Comparison of ENCODE assay signal across 9 mouse cellular contexts in the genomic region with DNA sequence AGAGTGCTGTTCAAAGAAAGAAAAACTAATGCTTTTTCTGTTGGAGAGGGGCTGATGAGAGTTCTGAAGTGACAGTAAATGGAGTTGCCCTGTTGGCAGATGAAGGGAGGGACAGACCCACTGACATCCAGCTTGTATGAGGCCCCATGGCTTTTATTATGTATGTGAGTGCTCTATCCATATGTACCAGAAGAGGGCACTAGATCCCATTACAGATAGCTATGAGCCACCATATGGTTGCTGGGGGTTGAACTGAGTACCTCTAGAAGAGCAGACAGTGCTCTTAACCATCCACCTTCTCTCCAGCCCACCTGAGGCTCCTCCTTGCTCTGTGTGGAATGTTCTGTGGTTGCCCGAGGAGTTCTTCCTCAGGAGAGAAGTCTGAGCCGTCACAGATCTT. TPM values are rescaled to one million over a fixed set of nuclear protein-coding genes. Genes with fewer than 3 reads are reported as not detected.
DNase-seq lines count a peak whose midpoint lies in the region; ATAC-seq and TF ChIP-seq lines count a peak whose summit lies in the region.
"Had no signal": no experiment of that assay in that cellular context is flagged by ENCODE, and none has a peak within 500 bp of the region (broad histone marks: within the 10 kb centered on the region; RNA-seq: fewer than 3 reads in every experiment).

No protein-coding gene starts in this region.

- peak; percentile 70 for TF ChIP-seq CTCF in gastrocnemius, adult 2 months (IDR thresholded peaks at IDR 0.05)

- no peak overlapping the region for H3K27ac ChIP-seq in gastrocnemius, adult 2 months
- H3K27ac ChIP-seq in stomach, embryonic 16.5 days (ENCODE audit: low read length), result no peak overlapping the region
- H3K27ac ChIP-seq: stomach, embryonic 15.5 days had no signal

- no peak overlapping the region for H3K9ac ChIP-seq in stomach, embryonic 16.5 days (ENCODE audit: low read length)
- H3K9ac ChIP-seq: stomach, embryonic 15.5 days had no signal

- no peak overlapping the region for H3K4me2 ChIP-seq in stomach, embryonic 16.5 days (ENCODE audit: low read depth, low read length)
- H3K4me2 ChIP-seq: stomach, embryonic 15.5 days had no signal

- no peaks in the 10 kb centered on the region for H3K4me1 ChIP-seq in stomach, embryonic 16.5 days (ENCODE audit: control insufficient read depth, insufficient read depth, low read length)
- H3K4me1 ChIP-seq: stomach, embryonic 15.5 days had no signal

- 0 out of 2 replicates have a peak, but pooled peaks cover 2% of the 10 kb centered on the region for H3K36me3 ChIP-seq in stomach, embryonic 16.5 days (ENCODE audit: control insufficient read depth, insufficient read depth, low read length)

- intact Hi-C loops in gastrocnemius, adult 2 months (cut with DNase I), result no loop called here
- intact Hi-C loops in gastrocnemius, postnatal 14 days (cut with DNase I; ENCODE audit: low total_unique reads), result no loop called here

- H3K9me3 ChIP-seq in stomach, embryonic 16.5 days (replicated peaks; ENCODE audit: control insufficient read depth, low read length), result no peaks in the 10 kb centered on the region
- H3K9me3 ChIP-seq: stomach, embryonic 15.5 days had no signal

- no peak for DNase-seq in gastrocnemius, adult 2 months
- no peak for DNase-seq in gastrocnemius, postnatal 14 days
- peak; percentile 60 for DNase-seq in thymus, postnatal 0 days (ENCODE audit: low spot score)
- no peak for DNase-seq in thymus, postnatal 36 days
- DNase-seq in layer of hippocampus, postnatal 36 days, result no peak
- DNase-seq in adrenal gland, postnatal 36 days, result no peak

- no peak overlapping the region for H3K4me3 ChIP-seq in gastrocnemius, adult 2 months
- H3K4me3 ChIP-seq in stomach, embryonic 16.5 days (replicated peaks; ENCODE audit: low read length), result no peak overlapping the region
- H3K4me3 ChIP-seq: stomach, embryonic 15.5 days had no signal

- peak; percentile 61 to 77; a peak in 3 of 4 replicates for ATAC-seq in hematopoietic stem cell, adult 5-6 weeks (replicated peaks in 1 of 2; ENCODE audit: insufficient read depth in 1 of 2, low FRiP score in 2 of 2, low TSS enrichment in 1 of 2, low read depth in 1 of 2, poor library complexity in 2 of 2, severe bottlenecking in 2 of 2)
- ATAC-seq in stomach, embryonic 16.5 days (ENCODE audit: insufficient read depth, low FRiP score), result peak; percentile 71

- no peaks in the 10 kb centered on the region for H3K27me3 ChIP-seq in stomach, embryonic 16.5 days (ENCODE audit: control insufficient read depth, insufficient read depth, low read length)
- H3K27me3 ChIP-seq: stomach, embryonic 15.5 days had no signal

- WGBS in stomach, embryonic 16.5 days, result 87% methylated on average over 2 of the region's 2 CpGs

RNA-seq across cellular contexts. Expression of gene Cnbd2, which starts 6.3 kb away (rescaled TPM):
- total RNA-seq in gastrocnemius, adult 2 months (2021), result under 1 TPM; 0.86 to 0.92 TPM
- 1 to 10 TPM; 1.4 to 2.1 TPM for total RNA-seq in gastrocnemius, postnatal 14 days (2021)
- 10.3 and 12.2 TPM in 2 replicates for polyA plus RNA-seq in thymus, postnatal 0 days (2015; fragmentation: Nextera tagmentation; extraction: Ambion mirVana)
- 3.8 and 10.5 TPM in 2 replicates for total RNA-seq in hematopoietic stem cell, adult 5-6 weeks (2017)
- polyA plus RNA-seq in stomach, embryonic 16.5 days (2015; fragmentation: Nextera tagmentation; extraction: Ambion mirVana), result 2.4 and 3.3 TPM in 2 replicates
- 1 to 10 TPM; 3.9 to 5.7 TPM for total RNA-seq in layer of hippocampus, postnatal 36 days (2021)
- total RNA-seq in adrenal gland, postnatal 36 days (2021), result 1 to 10 TPM; 2.2 to 2.7 TPM

RNA-seq across cellular contexts. Expression of gene Scand1, which starts 6.7 kb away (rescaled TPM):
- total RNA-seq in gastrocnemius, adult 2 months (2021), result 10 to 100 TPM; 61.0 to 61.2 TPM
- total RNA-seq in gastrocnemius, postnatal 14 days (2021), result 10 to 100 TPM; 61.1 to 65.0 TPM
- polyA plus RNA-seq in thymus, postnatal 0 days (2015; fragmentation: Nextera tagmentation; extraction: Ambion mirVana), result 176 and 184 TPM in 2 replicates
- total RNA-seq in hematopoietic stem cell, adult 5-6 weeks (2017), result 20.2 and 27.3 TPM in 2 replicates
- polyA plus RNA-seq in stomach, embryonic 16.5 days (2015; fragmentation: Nextera tagmentation; extraction: Ambion mirVana), result 27.2 and 31.3 TPM in 2 replicates
- 10 to 100 TPM; 89.5 to 94.7 TPM for total RNA-seq in layer of hippocampus, postnatal 36 days (2021)
- total RNA-seq in adrenal gland, postnatal 36 days (2021), result 100 to 1,000 TPM; 101 to 132 TPM
